Mouse (Mus musculus): ENCODE measurements at regions not wholly inside any gene's neighbourhood (a gene's known extent, or its start where the extent isn't known, plus 50 kb on each side); places are given as distances from the start of the nearest gene placed in this dataset.
A peak's percentile ranks its signal among the peaks of the same experiment; 100 is the strongest.

- DNase-seq: peak; percentile 4
Observed at GRCm38 (mm10) chr3:149993199-149993598, 1002.8 kb upstream of the Adgrl2 start.

DNA sequence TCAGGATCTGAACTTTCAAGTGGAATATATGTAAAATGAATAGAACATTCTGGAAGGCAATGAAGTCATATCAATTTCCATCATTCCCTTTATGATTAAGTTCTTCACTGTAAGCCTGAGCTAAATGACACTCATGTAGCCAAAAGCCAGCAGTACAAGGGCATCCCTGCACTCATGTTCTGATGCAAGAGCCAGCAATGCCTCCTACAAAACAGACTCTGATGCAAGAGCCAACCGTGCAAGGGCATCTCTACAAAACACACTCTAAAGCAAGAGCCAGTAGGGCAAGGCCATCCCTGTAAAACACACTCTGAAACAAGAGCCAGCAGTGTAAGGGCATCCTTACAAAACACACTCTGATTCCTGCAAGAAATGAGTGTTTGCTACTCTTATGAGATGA, 997.4 kb upstream of the Adgrl2 start:
- DNase-seq: no peak

GRCm38 (mm10) chr3:149956993-149957392, 966.6 kb upstream of the Adgrl2 start:
- no peak for DNase-seq

- DNase-seq: no peak
Observed at GRCm38 (mm10) chr3:149936197-149936596, 945.8 kb upstream of the Adgrl2 start.

GRCm38 (mm10) chr3:149934832-149935231, 944.5 kb upstream of the Adgrl2 start:
- DNase-seq: no peak

DNA sequence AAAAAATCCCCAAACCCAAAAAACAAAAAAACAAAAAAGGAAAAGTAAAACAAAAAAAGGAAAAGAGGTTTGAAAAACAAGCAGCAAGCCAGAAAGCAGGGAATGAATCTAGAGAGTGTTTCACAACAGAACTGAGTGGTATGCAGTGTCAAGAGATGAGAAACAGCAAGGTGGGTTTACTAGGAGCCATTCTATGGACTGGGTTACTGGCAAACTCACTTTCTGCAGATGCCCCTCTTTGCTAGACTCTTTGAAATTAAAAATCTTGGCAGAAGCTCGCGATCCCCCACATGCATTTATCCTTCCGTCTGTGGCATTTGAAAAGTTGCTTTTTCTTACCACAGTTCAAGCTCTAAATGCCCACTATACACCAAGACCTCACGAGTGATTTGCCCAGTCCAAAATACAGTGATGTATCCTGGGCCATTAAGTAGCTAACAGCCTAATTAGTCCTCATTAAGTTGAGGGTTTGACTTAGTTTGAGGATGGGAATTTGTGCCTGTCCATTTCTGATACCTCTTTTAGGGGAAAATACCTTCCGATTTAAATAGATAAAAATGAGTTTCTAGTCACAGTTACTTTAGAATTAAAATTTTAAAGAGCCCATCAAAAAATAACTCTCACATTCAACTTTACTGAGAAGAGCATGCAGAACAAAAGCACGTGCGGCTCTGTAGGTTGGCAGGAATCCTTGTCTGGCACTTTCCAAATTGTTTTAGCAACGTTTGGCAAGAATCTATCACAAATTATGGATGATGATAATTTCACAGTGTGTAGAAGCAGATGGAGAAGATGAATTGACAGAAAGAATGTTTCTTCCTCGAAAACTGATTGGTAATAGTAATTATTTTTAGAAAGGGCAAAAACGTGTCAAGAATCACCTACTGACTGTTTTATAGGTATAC, 938.4 kb upstream of the Adgrl2 start:
- DNase-seq: no peak

GRCm38 (mm10) chr3:149920206-149920605, 929.9 kb upstream of the Adgrl2 start:
- no peak for DNase-seq

DNA sequence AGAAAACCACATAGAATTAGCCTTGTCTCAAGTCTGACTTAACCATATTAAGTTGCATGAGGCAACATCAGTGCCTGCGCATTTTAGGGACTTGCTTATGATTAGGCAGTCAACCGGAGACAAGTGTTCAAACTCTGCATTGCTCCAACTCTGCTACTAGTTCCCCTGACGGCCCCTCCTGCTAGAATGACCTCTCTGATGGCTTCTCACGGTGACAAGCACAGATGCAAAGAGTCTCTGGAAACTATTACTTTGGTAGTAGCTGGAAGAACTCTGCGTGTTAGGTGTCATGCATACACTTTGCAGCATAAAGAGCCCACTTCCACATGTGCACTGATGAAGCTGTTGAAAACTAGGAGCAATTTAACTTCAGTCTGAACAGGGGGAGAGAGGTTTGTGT, 927.8 kb upstream of the Adgrl2 start:
- no peak for DNase-seq

DNA sequence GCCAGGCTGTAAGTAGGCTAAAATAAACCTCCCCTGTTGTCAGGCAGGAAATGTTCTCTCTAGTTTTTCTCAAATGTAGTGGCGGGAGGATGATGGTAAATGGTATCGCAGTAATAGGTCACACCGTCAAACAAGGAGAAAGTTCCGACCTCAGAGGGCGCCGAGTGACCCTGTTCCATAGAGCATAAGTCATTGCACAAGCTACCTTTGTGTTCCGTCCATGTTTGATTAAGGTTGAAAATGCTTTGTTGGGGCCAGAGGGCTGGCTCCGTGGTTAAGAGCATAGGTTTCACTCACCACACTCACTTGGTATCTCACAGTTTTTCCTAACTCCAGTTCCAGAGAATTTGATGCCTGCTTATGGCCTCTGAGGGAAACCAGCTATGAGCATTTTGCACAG, 920.4 kb upstream of the Adgrl2 start:
- no peak for DNase-seq

DNA sequence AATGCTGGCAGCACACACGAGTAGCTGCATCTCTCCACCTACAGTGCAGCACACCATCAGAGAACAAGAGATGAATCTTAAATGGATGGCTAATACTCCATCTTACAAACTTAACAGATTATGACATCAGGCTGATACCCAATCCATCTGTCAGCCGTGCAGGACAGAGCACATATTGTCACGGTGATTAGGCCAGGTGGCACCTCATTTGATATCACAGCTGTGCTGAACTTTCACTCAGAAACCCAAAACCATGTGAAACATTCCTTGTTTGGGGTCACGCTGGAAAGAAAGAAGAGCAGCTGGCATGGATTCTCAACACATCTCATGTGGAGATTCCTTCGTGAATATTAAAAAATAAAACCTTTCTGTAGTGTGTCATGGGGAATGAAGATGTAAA, 911.4 kb upstream of the Adgrl2 start:
- no peak for DNase-seq

DNA sequence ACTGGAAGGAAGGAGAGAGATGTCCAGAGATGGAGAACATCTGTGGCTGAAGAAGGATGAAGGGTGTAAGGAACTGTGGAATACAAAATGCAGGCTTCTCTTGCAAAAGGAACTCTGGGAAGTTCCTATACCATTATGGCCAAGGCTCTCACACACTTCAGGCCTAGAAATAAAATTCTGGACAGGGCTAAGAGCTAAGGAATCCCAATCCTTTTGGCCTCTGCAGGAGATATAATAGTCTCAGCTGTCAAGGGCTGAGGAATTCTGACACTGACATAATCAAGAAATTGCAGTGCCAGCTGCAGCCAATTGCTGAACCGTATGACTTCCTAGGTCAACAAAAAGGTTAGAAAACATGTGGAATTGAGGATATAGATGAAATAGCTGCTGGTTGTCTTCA, 886.2 kb upstream of the Adgrl2 start:
- DNase-seq: no peak

GRCm38 (mm10) chr3:149865945-149866344, 875.6 kb upstream of the Adgrl2 start:
- DNase-seq: no peak

GRCm38 (mm10) chr3:149846941-149847539, 856.7 kb upstream of the Adgrl2 start:
- no peak for DNase-seq

DNA sequence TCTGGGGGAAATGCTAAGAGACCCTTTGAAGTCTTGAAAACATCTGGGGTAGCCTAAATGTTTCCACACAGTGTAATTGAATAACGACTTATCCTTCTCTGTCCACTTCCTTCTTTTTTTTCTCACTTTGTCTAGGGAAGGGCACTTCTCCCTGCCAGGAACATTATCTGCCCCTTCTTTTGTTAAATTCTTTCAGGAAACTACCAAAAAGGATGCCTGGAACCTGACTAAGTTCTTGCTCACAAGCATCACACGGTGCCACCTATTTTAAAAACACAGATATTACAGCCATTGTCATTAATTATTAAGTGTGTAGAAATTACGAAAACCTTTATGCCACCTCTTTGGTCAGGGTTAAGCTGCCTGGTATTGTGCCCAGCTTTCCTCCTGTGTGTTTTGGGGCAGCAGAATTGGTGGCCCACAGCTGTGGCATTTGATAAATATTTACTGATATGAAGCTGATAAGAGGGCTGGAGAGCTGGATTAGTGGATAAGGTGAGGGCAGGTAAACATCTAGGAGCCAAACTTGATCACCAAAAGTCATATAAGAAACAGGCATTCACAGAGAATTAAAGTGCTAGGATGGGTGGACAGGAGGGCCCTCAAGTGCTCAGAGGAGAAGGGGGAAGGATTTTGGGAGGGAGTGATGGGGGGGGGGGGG, 855.6 kb upstream of the Adgrl2 start:
- no peak for DNase-seq

DNA sequence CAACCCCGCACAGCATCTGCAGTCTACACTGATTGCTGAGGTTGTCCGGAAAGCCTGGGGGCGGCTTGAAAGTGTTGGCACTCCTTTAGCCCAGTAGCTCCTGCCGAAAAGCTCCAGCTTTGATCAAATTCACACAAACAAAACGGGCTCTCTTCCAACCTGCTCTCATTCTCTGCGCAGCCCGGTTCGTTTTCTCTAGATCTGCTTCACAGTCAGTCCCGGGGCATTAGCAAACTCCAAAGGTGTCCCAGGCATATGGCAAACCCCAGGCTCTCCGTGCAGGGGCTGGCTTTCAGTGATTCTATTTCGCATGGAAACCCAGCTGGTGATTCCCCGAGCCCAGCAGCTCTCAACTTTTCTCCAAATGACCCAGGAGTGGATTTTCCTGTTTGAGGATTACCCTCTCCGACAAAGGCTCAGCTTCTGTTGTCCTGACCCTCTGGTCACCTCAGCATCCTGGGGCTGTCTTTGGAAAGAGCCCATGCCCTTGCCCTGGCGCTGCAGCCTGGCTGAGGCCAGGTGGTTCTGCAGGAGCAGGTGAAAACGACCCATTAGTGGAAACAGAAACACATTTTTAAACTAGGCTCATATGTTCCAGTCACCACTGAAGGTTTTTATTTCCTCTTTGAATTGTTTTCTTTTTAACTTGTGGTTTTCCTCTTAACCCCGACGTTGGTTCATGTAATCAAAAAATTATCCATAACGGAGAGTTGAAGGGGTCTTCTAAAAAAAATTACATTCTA, 854.9 kb upstream of the Adgrl2 start:
- peak; percentile 15 for DNase-seq

DNA sequence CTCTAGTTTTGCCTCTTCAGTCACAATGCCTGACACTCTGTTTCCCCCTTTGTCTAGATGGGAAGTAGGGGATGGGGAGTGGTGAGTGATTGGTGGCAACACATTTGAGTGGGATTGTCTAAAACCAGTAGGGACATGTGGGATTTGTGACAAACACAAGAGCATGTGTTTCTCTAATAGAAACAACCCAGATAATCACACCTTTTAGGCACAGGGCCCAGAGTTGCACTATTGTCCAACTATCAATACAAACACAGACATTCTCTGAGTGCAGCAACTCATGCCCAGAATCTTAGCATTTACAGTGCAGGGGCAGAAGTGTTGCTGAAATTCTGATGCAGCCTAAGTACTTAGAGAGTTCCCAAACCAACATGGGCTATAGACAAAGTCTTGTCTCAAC, 847.6 kb upstream of the Adgrl2 start:
- no peak for DNase-seq

GRCm38 (mm10) chr3:149836467-149837233, 846.3 kb upstream of the Adgrl2 start:
- DNase-seq: no peak

GRCm38 (mm10) chr3:149827181-149827580, 836.8 kb upstream of the Adgrl2 start:
- DNase-seq: no peak

- DNase-seq: no peak
Observed at GRCm38 (mm10) chr3:149826757-149827156, 836.4 kb upstream of the Adgrl2 start.

- no peak for DNase-seq
Observed at GRCm38 (mm10) chr3:149820670-149821069, 830.3 kb upstream of the Adgrl2 start.

DNA sequence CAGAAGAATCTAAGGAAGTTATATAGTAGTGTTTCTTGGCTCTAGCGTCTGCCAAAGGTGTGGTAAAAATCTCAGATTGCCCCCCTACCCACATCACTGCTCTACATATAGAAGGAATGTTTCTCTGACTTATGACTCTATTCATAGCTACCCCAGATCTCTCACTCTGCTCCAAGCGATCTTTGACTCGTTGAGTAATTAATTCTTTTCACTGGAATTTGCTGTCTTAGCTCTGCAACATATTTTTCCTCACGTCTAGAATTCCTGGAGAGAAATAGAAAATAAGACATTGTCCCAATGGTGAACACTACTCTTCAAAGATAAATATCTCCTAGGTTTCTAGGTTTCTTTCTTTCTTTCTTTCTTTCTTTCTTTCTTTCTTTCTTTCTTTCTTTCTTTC, 829.5 kb upstream of the Adgrl2 start:
- DNase-seq: no peak

- DNase-seq: no peak
Observed at GRCm38 (mm10) chr3:149819081-149819480, 828.7 kb upstream of the Adgrl2 start.
